Mouse (Mus musculus) liver, embryonic 15.5 days (tissue): ENCODE measurements around the gene Isx. TPM values are rescaled to one million over a fixed set of nuclear protein-coding genes. Genes with fewer than 3 reads are reported as not detected.

Source experiments
- polyA plus RNA-seq: library from polyadenylated mRNA; unstranded; fragments of >200 nt; fragmentation: Nextera tagmentation; extraction: Ambion mirVana; gene quantifications from 2 replicates; pipeline ENCODE4 v1.2.1, GENCODE M21; 2015

Isx gene
- polyA plus RNA-seq, 1 experiment from 2014 or later = not detected

Other genes with a start within 250 kb of the Isx start
- gene Hmgxb4, start 120.2 kb downstream of the Isx start, polyA plus RNA-seq = 11.0 and 11.5 TPM in 2 replicates
- 13.2 and 14.8 TPM in 2 replicates for gene Tom1, start 160.5 kb downstream of the Isx start, polyA plus RNA-seq
- 151 and 170 TPM in 2 replicates for gene Hmox1, start 220.4 kb downstream of the Isx start, polyA plus RNA-seq
- gene Mcm5, start 236.4 kb downstream of the Isx start, polyA plus RNA-seq = 154 and 161 TPM in 2 replicates